Mouse (Mus musculus): ENCODE results near the gene Pcdh9. TPM values are rescaled to one million over a fixed set of nuclear protein-coding genes. Genes with fewer than 3 reads are reported as not detected.

Pcdh9 gene
- polyA plus RNA-seq (2014; fragmentation: Nextera tagmentation; extraction: Ambion mirVana) = 25.3 and 31.9 TPM in 2 replicates

GRCm38 (mm10) chr14:93890519-93891370 lies at the start of gene Pcdh9:
Pcdh9 (minus strand) TSS chr14:93890679.
- H3K4me3 ChIP-seq (ENCODE audit: low read depth, low read length) = peak within 1 kb of the TSS; percentile 55
- H3K9ac ChIP-seq (replicated peaks; ENCODE audit: low read depth, low read length) = peak within 1 kb of the TSS; percentile 28
- under 1% methylated on average over 50 of the region's 50 CpGs for WGBS
- H3K4me2 ChIP-seq (replicated peaks; ENCODE audit: low read depth, low read length) = peak within 1 kb of the TSS; percentile 72
- peak within 1 kb of the TSS; percentile 56; the same call in 1 of the 2 replicates for H3K27ac ChIP-seq (ENCODE audit: low read length)
- H3K4me1 ChIP-seq (ENCODE audit: control insufficient read depth, insufficient read depth, low read length) = no peaks in the 10 kb centered on the region
- H3K36me3 ChIP-seq (ENCODE audit: control insufficient read depth, insufficient read depth, low read length) = no peaks in the 10 kb centered on the region
- no peaks in the 10 kb centered on the region for H3K27me3 ChIP-seq (ENCODE audit: control insufficient read depth, insufficient read depth, low read length)
- no peaks in the 10 kb centered on the region for H3K9me3 ChIP-seq (ENCODE audit: control insufficient read depth, low read depth, low read length)
- peak; percentile 98 for ATAC-seq (ENCODE audit: insufficient number of reproducible peaks, insufficient read depth, low FRiP score, low read depth)

GRCm38 (mm10) chr14:93906928-93907327 lies 16.4 kb upstream of the Pcdh9 start:
- peak; percentile 79; the same call in 1 of the 2 replicates for ATAC-seq (ENCODE audit: insufficient number of reproducible peaks, insufficient read depth, low FRiP score, low read depth)
- H3K4me1 ChIP-seq (ENCODE audit: control insufficient read depth, insufficient read depth, low read length) = no peaks in the 10 kb centered on the region
- WGBS = 59% methylated on average over 1 of the region's 1 CpGs

GRCm38 (mm10) chr14:93898533-93898932 lies 8.1 kb upstream of the Pcdh9 start:
- no peak overlapping the region for H3K4me2 ChIP-seq (replicated peaks; ENCODE audit: low read depth, low read length)
- H3K4me3 ChIP-seq (ENCODE audit: low read depth, low read length) = no peak overlapping the region
- ATAC-seq (ENCODE audit: insufficient number of reproducible peaks, insufficient read depth, low FRiP score, low read depth) = no peak
- no peak overlapping the region for H3K9ac ChIP-seq (replicated peaks; ENCODE audit: low read depth, low read length)
- no peak overlapping the region for H3K27ac ChIP-seq (ENCODE audit: low read length)
- H3K4me1 ChIP-seq (ENCODE audit: control insufficient read depth, insufficient read depth, low read length) = no peaks in the 10 kb centered on the region
- no peaks in the 10 kb centered on the region for H3K9me3 ChIP-seq (ENCODE audit: control insufficient read depth, low read depth, low read length)
- no peaks in the 10 kb centered on the region for H3K27me3 ChIP-seq (ENCODE audit: control insufficient read depth, insufficient read depth, low read length)
- no peaks in the 10 kb centered on the region for H3K36me3 ChIP-seq (ENCODE audit: control insufficient read depth, insufficient read depth, low read length)

More at GRCm38 (mm10) chr14:93906928-93907327, 16.4 kb upstream of the Pcdh9 start:
- Histone ChIP-seq H3K9me3 (ENCODE audit: control insufficient read depth, low read depth, low read length) (no peaks in the 10 kb centered on the region), H3K36me3 (ENCODE audit: control insufficient read depth, insufficient read depth, low read length) (no peaks in the 10 kb centered on the region), H3K27ac (ENCODE audit: low read length) (no peak overlapping the region), H3K4me3 (ENCODE audit: low read depth, low read length) (no peak overlapping the region), H3K9ac (replicated peaks; ENCODE audit: low read depth, low read length) (no peak overlapping the region), H3K27me3 (ENCODE audit: control insufficient read depth, insufficient read depth, low read length) (no peaks in the 10 kb centered on the region), H3K4me2 (replicated peaks; ENCODE audit: low read depth, low read length) (no peak overlapping the region)

- Histone ChIP-seq H3K27me3 (ENCODE audit: control insufficient read depth, insufficient read depth, low read length) (no peaks in the 10 kb centered on the region), H3K36me3 (ENCODE audit: control insufficient read depth, insufficient read depth, low read length) (no peaks in the 10 kb centered on the region), H3K4me2 (replicated peaks; ENCODE audit: low read depth, low read length) (no peak overlapping the region), H3K4me1 (ENCODE audit: control insufficient read depth, insufficient read depth, low read length) (no peaks in the 10 kb centered on the region), H3K4me3 (ENCODE audit: low read depth, low read length) (no peak overlapping the region), H3K9ac (replicated peaks; ENCODE audit: low read depth, low read length) (no peak overlapping the region), H3K27ac (ENCODE audit: low read length) (no peak overlapping the region), H3K9me3 (ENCODE audit: control insufficient read depth, low read depth, low read length) (no peaks in the 10 kb centered on the region)
- 85% methylated on average over 3 of the region's 3 CpGs for WGBS
- no peak for ATAC-seq (ENCODE audit: insufficient number of reproducible peaks, insufficient read depth, low FRiP score, low read depth)
Measured at GRCm38 (mm10) chr14:93895131-93895530, 4.7 kb upstream of the Pcdh9 start.

GRCm38 (mm10) chr14:93891371-93891746 lies 880 bp upstream of the Pcdh9 start:
- peak overlapping the region; percentile 28 for H3K9ac ChIP-seq (replicated peaks; ENCODE audit: low read depth, low read length)
- 1% methylated on average over 13 of the region's 13 CpGs for WGBS
- peak overlapping the region; percentile 56; the same call in 1 of the 2 replicates for H3K27ac ChIP-seq (ENCODE audit: low read length)
- no peak for ATAC-seq (ENCODE audit: insufficient number of reproducible peaks, insufficient read depth, low FRiP score, low read depth)
- H3K36me3 ChIP-seq (ENCODE audit: control insufficient read depth, insufficient read depth, low read length) = no peaks in the 10 kb centered on the region
- peak overlapping the region; percentile 55 for H3K4me3 ChIP-seq (ENCODE audit: low read depth, low read length)
- H3K4me2 ChIP-seq (replicated peaks; ENCODE audit: low read depth, low read length) = peak overlapping the region; percentile 72
- no peaks in the 10 kb centered on the region for H3K27me3 ChIP-seq (ENCODE audit: control insufficient read depth, insufficient read depth, low read length)
- H3K4me1 ChIP-seq (ENCODE audit: control insufficient read depth, insufficient read depth, low read length) = no peaks in the 10 kb centered on the region
- no peaks in the 10 kb centered on the region for H3K9me3 ChIP-seq (ENCODE audit: control insufficient read depth, low read depth, low read length)

- no peak overlapping the region for H3K27ac ChIP-seq (ENCODE audit: low read length)
- no peaks in the 10 kb centered on the region for H3K27me3 ChIP-seq (ENCODE audit: control insufficient read depth, insufficient read depth, low read length)
- H3K9ac ChIP-seq (replicated peaks; ENCODE audit: low read depth, low read length) = peak overlapping the region; percentile 25; the same call in 1 of the 2 replicates
- ATAC-seq (ENCODE audit: insufficient number of reproducible peaks, insufficient read depth, low FRiP score, low read depth) = no peak
- no peaks in the 10 kb centered on the region for H3K36me3 ChIP-seq (ENCODE audit: control insufficient read depth, insufficient read depth, low read length)
- H3K4me2 ChIP-seq (replicated peaks; ENCODE audit: low read depth, low read length) = peak overlapping the region; percentile 72
- no peaks in the 10 kb centered on the region for H3K4me1 ChIP-seq (ENCODE audit: control insufficient read depth, insufficient read depth, low read length)
- H3K4me3 ChIP-seq (ENCODE audit: low read depth, low read length) = peak overlapping the region; percentile 55
- H3K9me3 ChIP-seq (ENCODE audit: control insufficient read depth, low read depth, low read length) = no peaks in the 10 kb centered on the region
- 1% methylated on average over 20 of the region's 20 CpGs for WGBS
Measured at GRCm38 (mm10) chr14:93889839-93890518, 500 bp downstream of the Pcdh9 start.

- no peak for ATAC-seq (ENCODE audit: insufficient number of reproducible peaks, insufficient read depth, low FRiP score, low read depth)
- Histone ChIP-seq H3K36me3 (ENCODE audit: control insufficient read depth, insufficient read depth, low read length) (no peaks in the 10 kb centered on the region), H3K9me3 (ENCODE audit: control insufficient read depth, low read depth, low read length) (no peaks in the 10 kb centered on the region), H3K27ac (ENCODE audit: low read length) (no peak overlapping the region), H3K9ac (replicated peaks; ENCODE audit: low read depth, low read length) (peak overlapping the region; percentile 25; the same call in 1 of the 2 replicates), H3K4me3 (ENCODE audit: low read depth, low read length) (peak overlapping the region; percentile 55), H3K4me1 (ENCODE audit: control insufficient read depth, insufficient read depth, low read length) (no peaks in the 10 kb centered on the region), H3K27me3 (ENCODE audit: control insufficient read depth, insufficient read depth, low read length) (no peaks in the 10 kb centered on the region), H3K4me2 (replicated peaks; ENCODE audit: low read depth, low read length) (peak overlapping the region; percentile 72)
- 39% methylated on average over 6 of the region's 6 CpGs for WGBS
Measured at GRCm38 (mm10) chr14:93889231-93889630, 1.2 kb downstream of the Pcdh9 start.

GRCm38 (mm10) chr14:93888346-93888745 lies 2.1 kb downstream of the Pcdh9 start:
- peak overlapping the region; percentile 55; the same call in 1 of the 2 replicates for H3K4me3 ChIP-seq (ENCODE audit: low read depth, low read length)
- peak overlapping the region; percentile 72 for H3K4me2 ChIP-seq (replicated peaks; ENCODE audit: low read depth, low read length)
- no peaks in the 10 kb centered on the region for H3K27me3 ChIP-seq (ENCODE audit: control insufficient read depth, insufficient read depth, low read length)
- no peak overlapping the region for H3K27ac ChIP-seq (ENCODE audit: low read length)
- 80% methylated on average over 5 of the region's 5 CpGs for WGBS
- ATAC-seq (ENCODE audit: insufficient number of reproducible peaks, insufficient read depth, low FRiP score, low read depth) = no peak
- no peaks in the 10 kb centered on the region for H3K36me3 ChIP-seq (ENCODE audit: control insufficient read depth, insufficient read depth, low read length)
- no peaks in the 10 kb centered on the region for H3K4me1 ChIP-seq (ENCODE audit: control insufficient read depth, insufficient read depth, low read length)
- H3K9ac ChIP-seq (replicated peaks; ENCODE audit: low read depth, low read length) = no peak overlapping the region
- H3K9me3 ChIP-seq (ENCODE audit: control insufficient read depth, low read depth, low read length) = no peaks in the 10 kb centered on the region
